Mouse (Mus musculus) embryonic facial prominence, embryonic 10.5 days (tissue): ENCODE data around the gene Rrm1. TPM values are rescaled to one million over a fixed set of nuclear protein-coding genes. Genes with fewer than 3 reads are reported as not detected.
"Not testable (repeated sequence)": the region's sequence is repeated elsewhere in the genome, so short reads cannot be mapped to it uniquely, and the experiment has no call there.

Experiments used
- DNase-seq: peaks from one replicate; pipeline ENCODE4 v3.0.0-alpha.2; 2017; ENCODE audit warnings: low spot score
- H3K27ac ChIP-seq: fragments of 300-500 bp; sonication (generic); replicated peaks from 2 replicates; pipeline ENCODE4 v1.5.1; 2016; ENCODE audit warnings: mild to moderate bottlenecking
- H3K27me3 ChIP-seq: fragments of 300-500 bp; sonication (generic); replicated peaks from 2 replicates; pipeline ENCODE4 v1.6.1; 2016; ENCODE audit warnings: low read depth, mild to moderate bottlenecking; ENCODE audit not compliant: poor library complexity, severe bottlenecking
- H3K36me3 ChIP-seq: fragments of 300-500 bp; sonication (generic); replicated peaks from 2 replicates; pipeline ENCODE4 v1.6.1; 2016; ENCODE audit warnings: mild to moderate bottlenecking, moderate library complexity
- H3K4me1 ChIP-seq: fragments of 300-500 bp; sonication (generic); 2 replicates; pipeline ENCODE4 v1.6.1; 2016
- H3K4me3 ChIP-seq: fragments of 300-500 bp; sonication (generic); 2 replicates; pipeline ENCODE4 v1.5.1; 2016; ENCODE audit warnings: mild to moderate bottlenecking, moderate library complexity
- H3K9me3 ChIP-seq: fragments of 300-500 bp; sonication (generic); 2 replicates; pipeline ENCODE4 v1.6.1; 2016; ENCODE audit warnings: mild to moderate bottlenecking
- WGBS: fragments of 180-500 bp; shearing (Covaris S2); methylation state at CpG from one replicate; pipeline ENCODE4 v1.1.7; 2016; 5-methylcytosine and 5-hydroxymethylcytosine counted together
- polyA plus RNA-seq: library from polyadenylated mRNA; unstranded; fragments of >200 nt; fragmentation: Nextera tagmentation; extraction: Ambion mirVana; gene quantifications from 2 replicates; pipeline ENCODE4 v1.2.1, GENCODE M21; 2016

Rrm1 gene
- polyA plus RNA-seq, 1 experiment from 2014 or later = 267 TPM

- Histone ChIP-seq H3K27me3 (no peaks in the 10 kb centered on the region), H3K4me1 (no peaks in the 10 kb centered on the region), H3K9me3 (no peaks in the 10 kb centered on the region), H3K27ac (no peak overlapping the region), H3K36me3 (0 out of 2 replicates have a peak, but pooled peaks cover 2% of the 10 kb centered on the region), H3K4me3 (no peak overlapping the region)
- 87% methylated on average over 4 of the region's 4 CpGs for WGBS
- no peak for DNase-seq
These were observed 39.3 kb downstream of the Rrm1 start for GRCm38 (mm10) chr7:102480821-102481220.

GRCm38 (mm10) chr7:102481579-102481978 lies 40.1 kb downstream of the Rrm1 start, which contains the start of gene Olfr543:
TSS of gene Olfr543 (minus strand) at chr7:102481679.
- Histone ChIP-seq H3K27ac (no peak within 1 kb of the TSS), H3K9me3 (no peaks in the 10 kb centered on the region), H3K36me3 (0 out of 2 replicates have a peak, but pooled peaks cover 2% of the 10 kb centered on the region), H3K27me3 (no peaks in the 10 kb centered on the region), H3K4me3 (no peak within 1 kb of the TSS), H3K4me1 (no peaks in the 10 kb centered on the region)
- WGBS = 92% methylated on average over 4 of the region's 4 CpGs
- no peak for DNase-seq

- H3K27me3 ChIP-seq = no peaks in the 10 kb centered on the region
- no peaks in the 10 kb centered on the region for H3K4me1 ChIP-seq
- no peaks in the 10 kb centered on the region for H3K9me3 ChIP-seq
- no peak for DNase-seq
- no peak overlapping the region for H3K4me3 ChIP-seq
- no peak overlapping the region for H3K27ac ChIP-seq
- 92% methylated on average over 2 of the region's 2 CpGs for WGBS
- H3K36me3 ChIP-seq = no peaks in the 10 kb centered on the region
These were observed 42.2 kb downstream of the Rrm1 start for GRCm38 (mm10) chr7:102483665-102484064.

- not testable (repeated sequence) for H3K36me3 ChIP-seq, H3K27me3 ChIP-seq, H3K4me1 ChIP-seq, H3K9me3 ChIP-seq, H3K4me3 ChIP-seq, H3K27ac ChIP-seq, DNase-seq
- 61% methylated on average over 8 of the region's 8 CpGs for WGBS
These were observed 43.3 kb downstream of the Rrm1 start for GRCm38 (mm10) chr7:102484766-102485165.

DNA sequence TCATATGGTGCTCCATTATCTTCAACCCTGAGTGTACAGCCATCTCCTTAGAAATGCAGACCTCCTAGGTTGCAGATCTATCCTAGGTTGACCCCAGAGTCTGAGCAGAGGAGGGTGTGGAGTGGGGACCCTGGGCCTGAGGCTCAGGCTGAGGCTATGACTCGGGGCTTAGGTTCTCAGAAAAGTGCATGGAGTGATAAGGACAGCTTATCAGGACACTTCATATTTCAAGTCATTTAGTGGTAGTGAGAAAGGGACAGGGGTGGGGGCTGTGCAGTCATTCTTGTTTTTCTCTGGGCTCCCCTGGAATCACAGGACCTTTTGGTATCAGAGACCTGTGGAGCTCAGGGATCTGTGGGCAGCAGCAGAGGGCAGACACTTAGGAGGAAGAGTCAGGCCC lies 44.6 kb downstream of the Rrm1 start:
- H3K27me3 ChIP-seq = no peaks in the 10 kb centered on the region
- 74% methylated on average over 1 of the region's 1 CpGs for WGBS
- H3K36me3 ChIP-seq = no peaks in the 10 kb centered on the region
- H3K4me1 ChIP-seq = no peaks in the 10 kb centered on the region
- no peaks in the 10 kb centered on the region for H3K9me3 ChIP-seq
- DNase-seq = no peak
- no peak overlapping the region for H3K27ac ChIP-seq
- no peak overlapping the region for H3K4me3 ChIP-seq

- H3K9me3 ChIP-seq = no peaks in the 10 kb centered on the region
- no peaks in the 10 kb centered on the region for H3K4me1 ChIP-seq
- DNase-seq = no peak
- no peaks in the 10 kb centered on the region for H3K36me3 ChIP-seq
- H3K27me3 ChIP-seq = no peaks in the 10 kb centered on the region
- H3K27ac ChIP-seq = no peak within 1 kb of the TSS
- H3K4me3 ChIP-seq = no peak within 1 kb of the TSS
- WGBS = 62% methylated on average over 1 of the region's 1 CpGs
These were observed 46.7 kb downstream of the Rrm1 start, which contains the start of gene Olfr544 for GRCm38 (mm10) chr7:102488161-102488560. TSS of gene Olfr544 (minus strand) at chr7:102488313.

GRCm38 (mm10) chr7:102494416-102494815 lies 52.9 kb downstream of the Rrm1 start:
- H3K27ac ChIP-seq, H3K36me3 ChIP-seq, DNase-seq, H3K4me3 ChIP-seq, H3K4me1 ChIP-seq, H3K9me3 ChIP-seq, H3K27me3 ChIP-seq: not testable (repeated sequence)
- 51% methylated on average over 7 of the region's 7 CpGs for WGBS

DNA sequence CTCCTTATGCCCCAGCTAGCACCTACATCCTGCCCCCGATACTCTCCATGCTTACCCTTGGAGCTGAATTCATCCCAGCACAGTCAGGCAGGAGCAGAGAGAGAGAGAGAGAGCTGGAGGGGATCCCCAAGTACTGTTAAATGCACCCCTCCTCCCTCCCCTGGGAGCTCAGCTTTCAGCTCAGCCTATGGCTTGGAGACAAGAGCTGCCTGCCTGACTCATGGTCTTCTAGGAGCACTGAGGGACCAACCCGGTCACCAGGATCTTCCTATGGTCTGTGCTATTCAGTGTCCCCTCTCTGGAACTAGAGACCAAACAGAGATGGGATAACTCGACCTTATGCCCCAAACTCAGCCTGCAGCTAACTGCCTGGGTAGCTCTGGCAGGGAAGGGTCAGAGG lies 58.0 kb downstream of the Rrm1 start, which contains the start of gene Olfr545:
TSS of gene Olfr545 (minus strand) at position 101 of the 400 bp plus-strand sequence.
- Histone ChIP-seq H3K27ac (no peak within 1 kb of the TSS), H3K36me3 (no peaks in the 10 kb centered on the region), H3K4me1 (no peaks in the 10 kb centered on the region), H3K27me3 (no peaks in the 10 kb centered on the region), H3K4me3 (no peak within 1 kb of the TSS), H3K9me3 (no peaks in the 10 kb centered on the region)
- 73% methylated on average over 3 of the region's 3 CpGs for WGBS
- no peak for DNase-seq

- H3K27ac ChIP-seq = no peak overlapping the region
- H3K27me3 ChIP-seq = no peaks in the 10 kb centered on the region
- 82% methylated on average over 5 of the region's 5 CpGs for WGBS
- no peak overlapping the region for H3K4me3 ChIP-seq
- DNase-seq = no peak
- no peaks in the 10 kb centered on the region for H3K4me1 ChIP-seq
- H3K36me3 ChIP-seq = no peaks in the 10 kb centered on the region
- H3K9me3 ChIP-seq = no peaks in the 10 kb centered on the region
These were observed 60.5 kb downstream of the Rrm1 start for GRCm38 (mm10) chr7:102501986-102502385.

- H3K27me3 ChIP-seq = peaks cover 10% of the 10 kb centered on the region
- H3K4me3 ChIP-seq = no peak overlapping the region
- H3K9me3 ChIP-seq = no peaks in the 10 kb centered on the region
- H3K27ac ChIP-seq = no peak overlapping the region
- H3K4me1 ChIP-seq = no peaks in the 10 kb centered on the region
- peak; percentile 77 for DNase-seq
- WGBS = 43% methylated on average over 3 of the region's 3 CpGs
- no peaks in the 10 kb centered on the region for H3K36me3 ChIP-seq
These were observed 65.4 kb downstream of the Rrm1 start for GRCm38 (mm10) chr7:102506848-102507247.

DNA sequence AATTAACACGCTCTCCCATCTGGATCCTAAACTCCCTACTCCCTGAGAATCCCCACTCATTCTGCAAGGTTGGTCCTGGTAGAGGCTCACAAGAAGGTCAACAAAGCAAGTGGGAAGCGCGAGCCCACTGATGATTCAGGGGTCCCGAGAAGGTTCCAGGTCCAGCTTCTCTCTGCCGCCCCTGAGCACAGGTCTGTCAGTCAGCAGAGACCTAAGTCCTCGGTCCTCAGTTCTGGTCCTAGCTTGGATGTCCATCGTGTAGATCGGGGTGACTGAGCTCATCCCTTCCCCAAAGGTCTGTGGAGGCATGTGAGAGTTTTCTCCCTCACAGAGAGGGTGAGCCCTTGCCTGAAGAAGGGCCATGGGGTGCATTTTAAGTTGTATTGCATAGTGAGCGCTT lies 66.6 kb downstream of the Rrm1 start:
- Histone ChIP-seq H3K36me3 (no peaks in the 10 kb centered on the region), H3K27me3 (peaks cover 21% of the 10 kb centered on the region), H3K4me1 (peaks cover 4% of the 10 kb centered on the region; the same call in 1 of the 2 replicates), H3K4me3 (no peak overlapping the region), H3K9me3 (no peaks in the 10 kb centered on the region), H3K27ac (no peak overlapping the region)
- 89% methylated on average over 9 of the region's 9 CpGs for WGBS
- no peak for DNase-seq

DNA sequence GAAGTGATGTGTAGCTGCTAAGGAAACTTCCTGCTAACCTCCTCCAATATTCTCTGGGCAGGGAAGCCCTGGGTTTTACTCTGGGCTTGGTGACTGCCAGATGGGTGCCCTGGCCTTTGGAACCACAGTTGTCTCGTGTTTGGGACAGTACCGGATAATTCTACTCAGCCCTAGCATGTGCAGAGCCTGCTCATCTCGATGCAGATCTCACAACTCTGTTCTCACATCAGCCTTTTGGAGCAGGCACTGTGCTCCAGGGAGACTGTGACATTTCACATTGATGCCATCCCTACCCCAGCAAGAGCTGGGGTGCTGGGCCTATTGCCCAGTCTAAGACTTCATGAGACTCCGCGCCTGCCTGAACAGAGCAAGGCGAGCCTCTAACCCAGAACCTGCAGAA lies 67.2 kb downstream of the Rrm1 start:
- 90% methylated on average over 6 of the region's 6 CpGs for WGBS
- Histone ChIP-seq H3K4me3 (no peak overlapping the region), H3K27ac (no peak overlapping the region), H3K4me1 (peaks cover 4% of the 10 kb centered on the region; the same call in 1 of the 2 replicates), H3K9me3 (no peaks in the 10 kb centered on the region), H3K27me3 (peaks cover 25% of the 10 kb centered on the region), H3K36me3 (no peaks in the 10 kb centered on the region)
- no peak for DNase-seq

- peaks cover 6% of the 10 kb centered on the region for H3K4me1 ChIP-seq
- no peaks in the 10 kb centered on the region for H3K9me3 ChIP-seq
- 80% methylated on average over 7 of the region's 7 CpGs for WGBS
- H3K27me3 ChIP-seq = peaks cover 34% of the 10 kb centered on the region
- no peak overlapping the region for H3K4me3 ChIP-seq
- no peak overlapping the region for H3K27ac ChIP-seq
- no peaks in the 10 kb centered on the region for H3K36me3 ChIP-seq
- no peak for DNase-seq
These were observed 68.2 kb downstream of the Rrm1 start for GRCm38 (mm10) chr7:102509726-102510125.
